Mouse (Mus musculus): ENCODE measurements at regions not wholly inside any gene's neighbourhood (a gene's known extent, or its start where the extent isn't known, plus 50 kb on each side); places are given as distances from the start of the nearest gene placed in this dataset.

- DNase-seq (ENCODE audit: low spot score in 2 of 2), result no peak
Measured at GRCm38 (mm10) chr2:172699654-172700053, 150.3 kb downstream of the Tfap2c start.

- no peak for DNase-seq (ENCODE audit: low spot score in 2 of 2)
Measured at GRCm38 (mm10) chr2:172710641-172711040, 161.2 kb downstream of the Tfap2c start.

DNA sequence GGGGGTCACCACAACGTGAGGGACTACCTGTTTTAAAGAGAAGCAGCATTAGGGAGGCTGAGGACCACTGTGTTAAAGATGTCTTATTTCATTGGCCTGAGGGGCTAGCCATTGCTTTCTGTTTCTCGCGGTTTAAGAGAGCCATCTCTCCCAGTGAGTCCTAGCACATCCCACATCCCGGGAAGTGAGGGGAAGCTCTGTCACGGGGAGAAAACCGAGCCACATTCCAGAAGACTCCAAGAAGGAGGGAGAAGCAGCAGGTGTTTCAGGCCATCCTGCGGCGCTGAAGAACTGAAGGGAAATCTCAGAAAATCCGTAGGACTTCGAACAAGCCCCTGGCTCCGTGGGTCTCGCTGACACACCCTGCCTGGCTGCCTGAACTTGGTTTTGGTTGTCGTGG lies 177.3 kb downstream of the Tfap2c start:
- no peak for DNase-seq (ENCODE audit: low spot score in 2 of 2)

DNA sequence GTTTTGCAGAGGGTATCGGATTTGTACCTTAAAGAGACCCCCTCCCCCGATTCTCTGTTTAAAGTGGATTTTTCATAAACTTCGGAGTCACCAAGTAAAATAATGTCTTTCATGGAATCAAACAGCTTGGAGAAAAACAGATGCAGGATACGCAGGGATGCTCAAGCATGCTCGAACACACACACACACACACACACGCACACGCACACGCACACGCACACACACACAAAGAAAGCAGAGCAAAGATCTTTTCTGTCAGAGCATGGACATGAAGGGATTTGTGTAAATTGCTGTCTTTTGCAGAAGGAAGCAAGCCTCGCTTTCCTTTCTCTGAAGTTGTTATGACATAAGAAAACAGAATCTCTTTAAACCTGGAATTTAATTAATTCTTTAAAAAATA lies 178.2 kb downstream of the Tfap2c start:
- DNase-seq (ENCODE audit: low spot score in 2 of 2), result no peak

DNA sequence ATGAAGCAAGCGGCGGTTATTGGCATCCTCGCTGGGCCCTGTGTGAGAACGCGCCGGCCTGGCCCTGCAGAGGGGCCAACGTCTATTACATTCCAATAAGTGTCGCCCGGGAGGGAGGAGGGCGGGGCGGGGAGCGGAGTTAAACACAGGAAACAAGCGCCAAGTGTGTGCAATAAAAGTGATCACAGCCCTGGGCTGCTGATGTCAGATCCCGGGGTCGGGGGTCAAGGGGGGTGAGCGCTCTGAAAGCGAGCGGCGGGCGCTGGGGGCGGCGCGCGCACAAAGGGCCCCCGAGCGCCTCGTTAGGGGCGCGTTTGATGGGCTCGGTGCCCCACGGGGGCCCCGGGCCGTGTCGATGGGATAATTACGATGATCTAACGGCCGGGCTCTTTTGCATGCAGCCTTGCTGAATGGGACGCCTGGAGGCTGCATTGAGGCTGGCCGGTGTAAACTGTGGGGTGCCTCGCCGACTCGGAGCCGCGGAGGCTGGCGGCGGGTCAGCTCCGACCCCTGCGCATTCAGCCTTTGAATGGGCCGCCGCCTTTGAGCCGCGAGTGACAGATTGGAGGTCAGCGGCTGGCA lies 178.9 kb downstream of the Tfap2c start:
- DNase-seq (ENCODE audit: low spot score in 2 of 2), result no peak

- DNase-seq (ENCODE audit: low spot score in 2 of 2), result no peak
Measured at GRCm38 (mm10) chr2:172729151-172729550, 179.8 kb downstream of the Tfap2c start.

DNA sequence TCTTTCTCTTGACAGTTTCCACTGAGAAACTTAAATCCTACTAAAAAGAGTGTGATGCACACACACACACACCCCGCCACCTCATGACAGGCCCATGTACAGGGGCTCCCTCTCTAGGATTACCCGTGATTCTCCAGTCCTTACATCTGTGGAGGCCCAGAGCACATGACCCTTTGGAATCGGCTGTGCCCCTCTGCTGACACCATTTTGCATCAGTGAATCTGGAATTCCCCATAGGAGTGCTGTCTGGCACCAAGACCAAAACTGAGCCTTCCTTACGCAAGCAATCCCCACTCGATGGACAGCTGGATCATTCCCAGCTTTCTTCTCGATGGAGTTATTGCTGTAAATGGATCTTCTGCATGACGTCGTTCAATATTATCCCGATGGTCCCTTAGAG lies 180.3 kb downstream of the Tfap2c start:
- no peak for DNase-seq (ENCODE audit: low spot score in 2 of 2)

DNA sequence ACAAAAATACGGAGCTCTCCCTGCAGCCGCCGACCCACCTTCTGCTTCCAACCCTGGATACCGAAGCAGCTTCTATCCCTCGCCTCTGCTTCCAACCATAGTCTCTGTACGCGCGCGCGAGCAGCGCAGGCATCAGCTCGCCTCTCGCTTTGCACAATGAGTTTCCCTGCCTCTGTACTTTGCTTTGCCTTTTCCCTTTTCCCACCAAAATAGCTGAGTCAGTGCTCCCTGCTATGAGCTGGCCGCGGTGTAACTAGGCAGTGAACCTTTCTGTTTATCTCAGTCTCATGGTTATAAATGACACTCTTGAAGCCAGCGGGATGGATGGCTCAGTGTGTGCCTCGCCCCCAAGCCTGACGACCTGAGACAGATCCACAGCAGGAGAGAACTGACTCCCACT lies 182.0 kb downstream of the Tfap2c start:
- no peak for DNase-seq (ENCODE audit: low spot score in 2 of 2)

DNA sequence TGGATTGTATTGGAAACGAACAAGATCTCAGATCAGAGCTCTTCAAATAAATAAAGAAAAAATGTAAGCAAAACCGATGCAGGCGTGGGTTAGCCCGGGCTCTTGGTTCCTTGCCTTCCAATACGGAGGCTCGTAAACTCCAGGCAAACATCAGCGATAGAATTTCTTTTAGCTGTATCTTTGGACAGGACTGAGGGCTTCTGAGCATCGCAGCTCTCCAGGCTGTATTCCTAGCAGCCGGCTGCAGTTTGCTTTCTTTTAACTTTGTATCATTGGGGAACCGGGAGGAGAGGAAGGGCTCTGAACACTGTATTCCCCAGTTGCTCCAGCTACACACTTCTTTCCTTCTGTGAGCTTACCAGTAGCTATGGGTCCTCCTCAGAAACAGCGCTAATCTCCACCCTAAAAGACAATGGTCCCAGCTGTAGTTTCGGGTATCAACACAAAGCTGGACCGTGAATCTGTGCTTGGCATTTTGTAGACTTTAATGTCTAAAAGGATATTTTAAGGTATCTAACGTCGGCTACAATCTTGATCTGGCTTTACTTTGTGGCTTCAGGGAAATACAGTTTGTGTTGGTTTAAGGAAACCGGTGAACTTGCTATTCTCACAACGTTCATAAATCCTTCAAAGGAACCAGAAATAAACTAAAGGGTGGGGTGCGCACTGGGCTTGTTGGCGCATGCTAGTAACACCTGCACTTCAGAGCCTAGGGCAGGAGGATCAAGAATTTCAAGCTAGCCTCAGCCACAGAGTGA lies 183.2 kb downstream of the Tfap2c start:
- DNase-seq (ENCODE audit: low spot score in 2 of 2), result no peak

DNA sequence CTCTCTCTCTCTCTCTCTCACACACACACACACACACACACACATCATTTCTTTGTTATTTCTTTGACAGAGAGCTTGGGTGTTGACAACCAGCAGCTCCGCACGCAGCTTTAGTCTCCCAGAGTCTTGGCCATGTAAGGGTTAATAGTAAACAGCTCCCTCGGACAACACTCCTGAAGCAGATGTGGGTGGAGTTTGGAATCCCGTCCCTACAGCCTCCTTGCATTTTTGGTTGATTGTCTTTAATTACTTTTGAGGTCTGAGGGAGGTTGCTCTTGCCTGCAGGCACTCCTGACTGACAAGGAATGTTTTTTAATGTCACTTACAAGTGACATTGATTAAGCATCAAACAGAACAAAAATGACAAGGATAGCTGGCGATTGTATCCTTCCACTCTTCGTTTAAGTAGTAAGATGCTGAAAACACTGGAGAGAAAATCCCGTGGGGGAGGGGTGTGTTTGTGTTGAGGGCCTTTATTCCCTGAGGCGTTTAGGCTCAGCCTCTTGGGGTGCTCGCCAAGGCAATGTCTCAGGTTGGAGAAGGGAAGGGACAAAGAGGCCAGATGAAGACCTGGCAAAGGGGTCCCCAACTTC lies 184.1 kb downstream of the Tfap2c start:
- DNase-seq (ENCODE audit: low spot score in 2 of 2), result no peak

GRCm38 (mm10) chr2:172735621-172736020 lies 186.2 kb downstream of the Tfap2c start:
- no peak for DNase-seq (ENCODE audit: low spot score in 2 of 2)

DNA sequence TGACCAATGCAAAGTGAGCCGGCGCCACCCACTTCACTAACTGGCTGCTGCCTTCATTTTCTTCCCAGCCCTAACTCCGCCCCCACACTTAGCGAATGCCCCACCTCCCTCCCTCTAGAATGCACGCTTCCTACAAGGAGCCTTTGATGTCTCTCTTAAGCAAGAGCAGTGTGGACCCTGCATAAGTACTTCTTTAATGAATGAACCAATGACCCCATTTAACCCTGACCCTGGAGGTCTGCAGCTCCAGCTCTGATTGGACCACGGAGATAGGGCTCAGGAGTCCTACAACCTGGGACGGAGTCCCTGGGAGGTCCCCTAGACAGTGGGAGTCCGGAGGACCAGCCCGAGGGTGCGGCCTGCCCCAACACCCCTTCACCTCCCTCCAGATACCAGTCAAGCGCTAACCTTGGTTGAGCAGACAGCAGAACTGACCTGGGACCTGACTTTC lies 189.7 kb downstream of the Tfap2c start:
- DNase-seq (ENCODE audit: low spot score in 2 of 2), result peak; percentile 10 to 20

DNA sequence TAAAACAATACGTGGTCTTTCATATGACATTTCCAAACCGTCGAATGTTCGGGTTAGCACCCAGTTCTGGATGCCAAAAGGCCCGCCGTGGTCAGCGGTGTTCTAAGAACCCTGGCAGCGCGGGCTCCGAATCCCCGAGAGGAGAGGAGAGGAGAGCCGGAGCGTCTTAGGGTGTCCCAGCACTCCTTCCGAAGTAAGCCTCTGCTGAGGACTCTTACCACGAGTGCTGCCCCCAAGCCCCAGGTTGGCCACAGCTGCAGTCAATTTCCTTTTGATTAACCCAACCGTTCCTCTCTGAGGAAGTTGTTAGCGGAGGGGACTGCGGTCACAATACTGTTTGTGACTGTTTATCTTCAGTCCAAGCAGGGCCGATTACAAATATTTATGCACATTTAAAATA lies 190.1 kb downstream of the Tfap2c start:
- DNase-seq (ENCODE audit: low spot score in 2 of 2), result peak in 1 of 2 experiments; percentile 5

- no peak for DNase-seq (ENCODE audit: low spot score in 2 of 2)
Measured at GRCm38 (mm10) chr2:172751364-172751763, 188.8 kb downstream of the Bmp7 start.

DNA sequence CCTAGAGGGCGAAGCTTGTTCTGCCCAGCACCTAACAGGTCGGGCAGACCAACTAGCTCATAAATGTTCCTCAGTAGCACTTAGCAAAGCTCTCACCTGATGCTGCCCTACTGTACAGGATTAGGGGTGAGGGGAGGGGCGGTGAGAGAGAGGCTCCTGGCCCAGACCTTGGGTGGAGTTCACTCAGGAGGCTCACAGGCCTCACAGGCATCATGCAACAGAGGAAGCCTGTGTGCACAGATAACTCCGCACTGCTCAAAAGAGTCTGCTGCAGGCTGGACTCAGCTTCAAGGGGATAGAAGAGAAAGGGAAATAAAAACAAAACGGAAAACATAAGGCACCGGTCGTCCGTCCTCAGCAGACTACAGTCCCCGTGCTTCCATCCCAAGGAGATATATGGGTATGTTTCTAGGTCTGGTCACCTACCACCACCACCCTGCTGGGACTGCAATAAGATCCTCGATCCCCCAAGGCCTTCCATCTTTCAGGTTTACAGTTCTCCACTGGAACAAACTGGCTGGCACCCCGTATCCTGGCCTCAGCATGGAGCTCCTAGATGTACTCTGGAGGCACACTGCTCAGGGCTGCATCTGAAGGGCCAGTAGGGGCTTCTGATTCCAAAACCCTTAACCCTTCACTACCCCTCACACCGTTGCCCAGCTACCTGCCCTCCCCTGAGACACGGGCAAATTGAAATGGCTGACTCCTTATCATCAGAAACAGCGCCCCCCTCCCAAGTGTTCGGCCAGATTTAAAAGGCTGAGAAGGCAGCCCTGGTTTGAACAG lies 184.2 kb downstream of the Bmp7 start:
- DNase-seq (ENCODE audit: low spot score in 2 of 2), result no peak

GRCm38 (mm10) chr2:172756472-172756860 lies 183.7 kb downstream of the Bmp7 start:
- DNase-seq (ENCODE audit: low spot score in 2 of 2), result no peak

GRCm38 (mm10) chr2:172758497-172758896 lies 181.6 kb downstream of the Bmp7 start:
- no peak for DNase-seq (ENCODE audit: low spot score in 2 of 2)

GRCm38 (mm10) chr2:172765260-172765659 lies 174.9 kb downstream of the Bmp7 start:
- DNase-seq (ENCODE audit: low spot score in 2 of 2), result no peak

GRCm38 (mm10) chr2:172766403-172766802 lies 173.7 kb downstream of the Bmp7 start:
- no peak for DNase-seq (ENCODE audit: low spot score in 2 of 2)

- DNase-seq (ENCODE audit: low spot score in 2 of 2), result no peak
Measured at GRCm38 (mm10) chr2:172768756-172769155, 171.4 kb downstream of the Bmp7 start.

- DNase-seq (ENCODE audit: low spot score in 2 of 2), result no peak
Measured at GRCm38 (mm10) chr2:172770061-172770460, 170.1 kb downstream of the Bmp7 start.

GRCm38 (mm10) chr2:172770606-172771005 lies 169.5 kb downstream of the Bmp7 start:
- no peak for DNase-seq (ENCODE audit: low spot score in 2 of 2)

Measured in thymus, postnatal 10 days (tissue).